Mouse (Mus musculus): Measurements from ENCODE around the gene Tfap2a.

GRCm38 (mm10) chr13:40703982-40704501 is 34.1 kb downstream of the Tfap2a start:
- TF ChIP-seq CTCF (IDR thresholded peaks at IDR 0.05; ENCODE audit: low read depth) (no peak), EP300 (IDR thresholded peaks at IDR 0.05; ENCODE audit: low read depth) (no peak)

All from heart, postnatal 0 days (tissue).